12 mouse cellular contexts compared by ENCODE assay signal in genomic region chr12:12349645-12350288, GRCm38 (mm10).
A peak's percentile ranks its signal among the peaks of the same experiment; 100 is the strongest.
DNase-seq lines count a peak whose midpoint lies in the region; ATAC-seq and TF ChIP-seq lines count a peak whose summit lies in the region.
"Had no signal": no experiment of that assay in that cellular context is flagged by ENCODE, and none has a peak within 500 bp of the region (broad histone marks: within the 10 kb centered on the region; RNA-seq: fewer than 3 reads in every experiment).

No protein-coding gene starts in this region.

- TF ChIP-seq CTCF in intestine, postnatal 0 days (IDR thresholded peaks at IDR 0.05; ENCODE audit: low read depth) = peak; percentile 48
- peak; percentile 29 for TF ChIP-seq CTCF in Patski (IDR thresholded peaks at IDR 0.05)

- H3K27me3 ChIP-seq in intestine, postnatal 0 days (replicated peaks; ENCODE audit: control insufficient read depth, insufficient read depth, low read length) = no peaks in the 10 kb centered on the region
- H3K27me3 ChIP-seq in intestine, embryonic 16.5 days (replicated peaks; ENCODE audit: control insufficient read depth, insufficient read depth, low read length) = no peaks in the 10 kb centered on the region
- no peaks in the 10 kb centered on the region for H3K27me3 ChIP-seq in Patski
- H3K27me3 ChIP-seq in splenic B cell, adult 2 months (ENCODE audit: control insufficient read depth, insufficient read depth, low read length, poor library complexity, severe bottlenecking) = no peaks in the 10 kb centered on the region
- H3K27me3 ChIP-seq: embryonic facial prominence, embryonic 12.5 days; heart, embryonic 13.5 days; liver, embryonic 15.5 days had no signal

- CTCF ChIA-PET in Patski (lab: Charles Lee) = no interaction called here

- 77% methylated on average over 6 of the region's 6 CpGs for WGBS in intestine, postnatal 0 days
- WGBS in intestine, embryonic 16.5 days = 75% methylated on average over 6 of the region's 6 CpGs

- no peaks in the 10 kb centered on the region for H3K9me3 ChIP-seq in intestine, postnatal 0 days (ENCODE audit: control insufficient read depth)
- no peaks in the 10 kb centered on the region for H3K9me3 ChIP-seq in intestine, embryonic 16.5 days (ENCODE audit: control insufficient read depth, low read length)
- H3K9me3 ChIP-seq: embryonic facial prominence, embryonic 12.5 days; heart, embryonic 13.5 days; liver, embryonic 15.5 days had no signal

- no peaks in the 10 kb centered on the region for H3K36me3 ChIP-seq in intestine, postnatal 0 days (ENCODE audit: control insufficient read depth, insufficient read depth)
- H3K36me3 ChIP-seq in intestine, embryonic 16.5 days (ENCODE audit: control insufficient read depth, insufficient read depth, low read length) = no peaks in the 10 kb centered on the region
- H3K36me3 ChIP-seq in splenic B cell, adult 2 months (ENCODE audit: control insufficient read depth, insufficient read depth, low read length, poor library complexity, severe bottlenecking) = no peaks in the 10 kb centered on the region
- H3K36me3 ChIP-seq: embryonic facial prominence, embryonic 12.5 days; heart, embryonic 13.5 days; liver, embryonic 15.5 days had no signal

- DNase-seq in CD4-positive, CD25-positive, alpha-beta regulatory T cell, adult 2 months (ENCODE audit: low read depth, low spot score) = peak; percentile 57
- no peak for DNase-seq in Patski (ENCODE audit: low read depth, low spot score)
- peak; percentile 7 for DNase-seq in splenic B cell, adult 2 months (ENCODE audit: low read depth, low spot score)
- no peak for DNase-seq in layer of hippocampus, adult 18-20 months (ENCODE audit: low spot score in 2 of 2)
- DNase-seq in adrenal gland, postnatal 4 days (ENCODE audit: low spot score in 2 of 2) = no peak
- DNase-seq in right cerebral cortex, postnatal 25 days = no peak
- DNase-seq: kidney, adult 11 months had no signal

- H3K9ac ChIP-seq in intestine, postnatal 0 days (ENCODE audit: low read depth, low read length) = no peak overlapping the region
- H3K9ac ChIP-seq in intestine, embryonic 16.5 days (ENCODE audit: low read depth, low read length) = no peak overlapping the region
- H3K9ac ChIP-seq: embryonic facial prominence, embryonic 12.5 days; heart, embryonic 13.5 days; liver, embryonic 15.5 days had no signal

- in situ Hi-C loops in Patski (cut with MboI; ENCODE audit: low pct_unique_long_range_greater_than_20kb) = no loop called here

- POLR2A ChIA-PET in Patski (lab: Charles Lee) = no interaction called here

- no peak overlapping the region for H3K4me2 ChIP-seq in intestine, postnatal 0 days (replicated peaks; ENCODE audit: low read depth)
- no peak overlapping the region for H3K4me2 ChIP-seq in intestine, embryonic 16.5 days (ENCODE audit: low read depth, low read length)
- H3K4me2 ChIP-seq: embryonic facial prominence, embryonic 12.5 days; heart, embryonic 13.5 days; liver, embryonic 15.5 days had no signal

- H3K27ac ChIP-seq in intestine, postnatal 0 days (ENCODE audit: low read depth, low read length) = no peak overlapping the region
- no peak overlapping the region for H3K27ac ChIP-seq in intestine, embryonic 16.5 days (ENCODE audit: low read length)
- H3K27ac ChIP-seq: embryonic facial prominence, embryonic 12.5 days; heart, embryonic 13.5 days; liver, embryonic 15.5 days had no signal

- no peaks in the 10 kb centered on the region for H3K4me1 ChIP-seq in intestine, postnatal 0 days (replicated peaks; ENCODE audit: control insufficient read depth, insufficient read depth, low read length)
- 0 out of 2 replicates have a peak, but pooled peaks cover 2% of the 10 kb centered on the region for H3K4me1 ChIP-seq in intestine, embryonic 16.5 days (ENCODE audit: control insufficient read depth, insufficient read depth, low read length)
- H3K4me1 ChIP-seq: embryonic facial prominence, embryonic 12.5 days; liver, embryonic 15.5 days had no signal

- no peak overlapping the region for H3K4me3 ChIP-seq in intestine, postnatal 0 days (ENCODE audit: low read depth, low read length)
- no peak overlapping the region for H3K4me3 ChIP-seq in intestine, embryonic 16.5 days (ENCODE audit: low read length)
- H3K4me3 ChIP-seq: embryonic facial prominence, embryonic 12.5 days; heart, embryonic 13.5 days; liver, embryonic 15.5 days had no signal

- no peak for ATAC-seq in intestine, postnatal 0 days
- ATAC-seq in intestine, embryonic 16.5 days = no peak
- ATAC-seq in Patski = no peak

Comparison
In these comparisons a context has a peak if more than half of its experiments do, and no peak if none do; other contexts are left out.
1. DNase-seq: peak in CD4-positive, CD25-positive, alpha-beta regulatory T cell, adult 2 months (single experiment) and splenic B cell, adult 2 months (single experiment); none in Patski (single experiment), layer of hippocampus, adult 18-20 months (0 of 2), adrenal gland, postnatal 4 days (0 of 2) and right cerebral cortex, postnatal 25 days (single experiment).